Comparison of ENCODE assay signal across 19 mouse cellular contexts in genomic region chr3:156968764-156969163, GRCm38 (mm10).
DNase-seq lines count a peak whose midpoint lies in the region; ATAC-seq and TF ChIP-seq lines count a peak whose summit lies in the region.
"Had no signal": no experiment of that assay in that cellular context is flagged by ENCODE, and none has a peak within 500 bp of the region (broad histone marks: within the 10 kb centered on the region; RNA-seq: fewer than 3 reads in every experiment).

No protein-coding gene starts in this region.

- H3K36me3 ChIP-seq in lung, embryonic 14.5 days (ENCODE audit: insufficient read depth), result no peaks in the 10 kb centered on the region
- H3K36me3 ChIP-seq in embryonic facial prominence, embryonic 15.5 days, result no peaks in the 10 kb centered on the region
- H3K36me3 ChIP-seq: embryonic facial prominence, embryonic 13.5 days; forebrain, embryonic 15.5 days; heart, embryonic 10.5 days; hindbrain, embryonic 13.5 days had no signal

- H3K4me1 ChIP-seq in lung, embryonic 14.5 days (ENCODE audit: insufficient read depth), result no peaks in the 10 kb centered on the region
- H3K4me1 ChIP-seq in lung, adult 2 months (ENCODE audit: control insufficient read depth, insufficient read depth, low read length), result no peaks in the 10 kb centered on the region
- no peaks in the 10 kb centered on the region for H3K4me1 ChIP-seq in embryonic facial prominence, embryonic 15.5 days
- H3K4me1 ChIP-seq: embryonic facial prominence, embryonic 13.5 days; forebrain, embryonic 15.5 days; heart, embryonic 10.5 days; hindbrain, embryonic 13.5 days had no signal

- no peak overlapping the region for H3K4me2 ChIP-seq in lung, embryonic 14.5 days
- no peak overlapping the region for H3K4me2 ChIP-seq in embryonic facial prominence, embryonic 15.5 days (replicated peaks)
- H3K4me2 ChIP-seq: embryonic facial prominence, embryonic 13.5 days; forebrain, embryonic 15.5 days; hindbrain, embryonic 13.5 days had no signal

- 49% methylated on average over 2 of the region's 2 CpGs for WGBS in lung, embryonic 14.5 days
- WGBS in lung, adult 2 months, result 58% methylated on average over 2 of the region's 2 CpGs
- WGBS in embryonic facial prominence, embryonic 15.5 days, result 55% methylated on average over 2 of the region's 2 CpGs

- intact Hi-C loops in gastrocnemius, adult 2 months (cut with DNase I), result no loop called here
- intact Hi-C loops in gastrocnemius, postnatal 36 days (cut with DNase I), result no loop called here

- H3K27me3 ChIP-seq in lung, embryonic 14.5 days (ENCODE audit: insufficient read depth, low read length), result no peaks in the 10 kb centered on the region
- no peaks in the 10 kb centered on the region for H3K27me3 ChIP-seq in embryonic facial prominence, embryonic 15.5 days
- H3K27me3 ChIP-seq: CH12.LX; embryonic facial prominence, embryonic 13.5 days; forebrain, embryonic 15.5 days; hindbrain, embryonic 13.5 days; Patski had no signal

- no peak overlapping the region for H3K4me3 ChIP-seq in gastrocnemius, adult 2 months
- no peak overlapping the region for H3K4me3 ChIP-seq in lung, embryonic 14.5 days (ENCODE audit: low read depth, low read length)
- H3K4me3 ChIP-seq in lung, adult 2 months (replicated peaks; ENCODE audit: extremely low read depth, low read depth, low read length), result no peak overlapping the region
- no peak overlapping the region for H3K4me3 ChIP-seq in embryonic facial prominence, embryonic 15.5 days (replicated peaks)
- H3K4me3 ChIP-seq: embryonic facial prominence, embryonic 13.5 days; erythroblast, embryonic 14.5 days; forebrain, embryonic 15.5 days; heart, embryonic 10.5 days; hindbrain, embryonic 13.5 days had no signal

- no peaks in the 10 kb centered on the region for H3K9me3 ChIP-seq in lung, embryonic 14.5 days (ENCODE audit: low read depth, low read length)
- no peaks in the 10 kb centered on the region for H3K9me3 ChIP-seq in embryonic facial prominence, embryonic 15.5 days (replicated peaks)
- H3K9me3 ChIP-seq: embryonic facial prominence, embryonic 13.5 days; forebrain, embryonic 15.5 days; heart, embryonic 10.5 days; hindbrain, embryonic 13.5 days had no signal

- no peak for ATAC-seq in lung, embryonic 14.5 days (ENCODE audit: insufficient read depth)
- peak; percentile 57; the same call in 1 of the 2 replicates for ATAC-seq in embryonic facial prominence, embryonic 15.5 days (ENCODE audit: insufficient number of reproducible peaks, low FRiP score, low TSS enrichment, low read depth)
- ATAC-seq: activated CD4-positive, CD25-positive, alpha-beta regulatory T cell, adult 4 months; forebrain, embryonic 15.5 days; hindbrain, postnatal 0 days; Patski had no signal

- no peak overlapping the region for H3K9ac ChIP-seq in lung, embryonic 14.5 days
- H3K9ac ChIP-seq in embryonic facial prominence, embryonic 15.5 days, result no peak overlapping the region
- H3K9ac ChIP-seq: embryonic facial prominence, embryonic 13.5 days; forebrain, embryonic 15.5 days; hindbrain, embryonic 13.5 days had no signal

- H3K27ac ChIP-seq in gastrocnemius, adult 2 months, result no peak overlapping the region
- no peak overlapping the region for H3K27ac ChIP-seq in lung, embryonic 14.5 days (ENCODE audit: low read depth)
- no peak overlapping the region for H3K27ac ChIP-seq in embryonic facial prominence, embryonic 15.5 days (replicated peaks)
- H3K27ac ChIP-seq: embryonic facial prominence, embryonic 13.5 days; forebrain, embryonic 15.5 days; heart, embryonic 10.5 days; hindbrain, embryonic 13.5 days; hindbrain, postnatal 0 days had no signal

- no peak for TF ChIP-seq POLR2A in lung, adult 2 months (IDR thresholded peaks at IDR 0.05; ENCODE audit: borderline replicate concordance, extremely low read depth, low read depth, low read length)

- DNase-seq in gastrocnemius, adult 2 months, result peak; percentile 22
- DNase-seq in gastrocnemius, postnatal 36 days, result no peak
- peak; percentile 48 for DNase-seq in lung, embryonic 14.5 days
- no peak for DNase-seq in lung, adult 2 months
- DNase-seq in skeletal muscle tissue, adult 2 months (ENCODE audit: low read depth, low spot score), result peak; percentile 39
- DNase-seq: adrenal gland, postnatal 25 days; cerebellum, postnatal 25 days; gastrocnemius, postnatal 14 days; heart, postnatal 10 days had no signal

- no peak for TF ChIP-seq CTCF in gastrocnemius, adult 2 months (IDR thresholded peaks at IDR 0.05)
- no peak for TF ChIP-seq CTCF in lung, embryonic 14.5 days (IDR thresholded peaks at IDR 0.05; ENCODE audit: low read depth)
- no peak for TF ChIP-seq CTCF in lung, adult 2 months (IDR thresholded peaks at IDR 0.05; ENCODE audit: insufficient read depth, low read length)

Comparison
In these comparisons a context has a peak if more than half of its experiments do, and no peak if none do; other contexts are left out.
1. DNase-seq: peak in gastrocnemius, adult 2 months (single experiment), lung, embryonic 14.5 days (single experiment) and skeletal muscle tissue, adult 2 months (single experiment); none in gastrocnemius, postnatal 36 days (0 of 2) and lung, adult 2 months (single experiment).